Mouse (Mus musculus): ENCODE results near the gene Sox6. TPM values are rescaled to one million over a fixed set of nuclear protein-coding genes. Genes with fewer than 3 reads are reported as not detected.

Sox6 gene
- polyA plus RNA-seq, 1 experiment from 2014 or later, result 37.5 TPM

GRCm38 (mm10) chr7:115794139-115794858 is 244.3 kb downstream of the Sox6 start:
- Histone ChIP-seq H3K9me3 (replicated peaks; ENCODE audit: control insufficient read depth, low read length) (no peaks in the 10 kb centered on the region), H3K27me3 (ENCODE audit: control insufficient read depth, insufficient read depth, low read length) (no peaks in the 10 kb centered on the region), H3K4me2 (ENCODE audit: low read depth, low read length) (no peak overlapping the region), H3K4me3 (replicated peaks; ENCODE audit: low read length) (no peak overlapping the region), H3K27ac (ENCODE audit: low read length) (no peak overlapping the region), H3K9ac (ENCODE audit: low read length) (no peak overlapping the region), H3K36me3 (ENCODE audit: control insufficient read depth, insufficient read depth, low read length) (no peaks in the 10 kb centered on the region), H3K4me1 (ENCODE audit: control insufficient read depth, insufficient read depth, low read length) (no peaks in the 10 kb centered on the region; the same call in 1 of the 2 replicates)
- no peak for ATAC-seq (ENCODE audit: insufficient read depth, low FRiP score)
- 76% methylated on average over 4 of the region's 4 CpGs for WGBS

- Histone ChIP-seq H3K9me3 (replicated peaks; ENCODE audit: control insufficient read depth, low read length) (no peaks in the 10 kb centered on the region), H3K4me3 (replicated peaks; ENCODE audit: low read length) (no peak overlapping the region), H3K4me2 (ENCODE audit: low read depth, low read length) (no peak overlapping the region), H3K36me3 (ENCODE audit: control insufficient read depth, insufficient read depth, low read length) (no peaks in the 10 kb centered on the region), H3K4me1 (ENCODE audit: control insufficient read depth, insufficient read depth, low read length) (no peaks in the 10 kb centered on the region), H3K27ac (ENCODE audit: low read length) (no peak overlapping the region), H3K27me3 (ENCODE audit: control insufficient read depth, insufficient read depth, low read length) (no peaks in the 10 kb centered on the region), H3K9ac (ENCODE audit: low read length) (no peak overlapping the region)
- 63% methylated on average over 2 of the region's 2 CpGs for WGBS
- ATAC-seq (ENCODE audit: insufficient read depth, low FRiP score), result no peak
These were observed 245.8 kb downstream of the Sox6 start for GRCm38 (mm10) chr7:115792841-115793240.

GRCm38 (mm10) chr7:115789116-115789823 is 249.3 kb downstream of the Sox6 start:
- WGBS, result 64% methylated on average over 5 of the region's 5 CpGs
- Histone ChIP-seq H3K9me3 (replicated peaks; ENCODE audit: control insufficient read depth, low read length) (no peaks in the 10 kb centered on the region), H3K27ac (ENCODE audit: low read length) (no peak overlapping the region), H3K4me3 (replicated peaks; ENCODE audit: low read length) (no peak overlapping the region), H3K36me3 (ENCODE audit: control insufficient read depth, insufficient read depth, low read length) (no peaks in the 10 kb centered on the region), H3K4me1 (ENCODE audit: control insufficient read depth, insufficient read depth, low read length) (no peaks in the 10 kb centered on the region), H3K9ac (ENCODE audit: low read length) (no peak overlapping the region), H3K27me3 (ENCODE audit: control insufficient read depth, insufficient read depth, low read length) (no peaks in the 10 kb centered on the region), H3K4me2 (ENCODE audit: low read depth, low read length) (no peak overlapping the region)
- no peak for ATAC-seq (ENCODE audit: insufficient read depth, low FRiP score)

- H3K9me3 ChIP-seq (replicated peaks; ENCODE audit: control insufficient read depth, low read length), result no peaks in the 10 kb centered on the region
- no peak overlapping the region for H3K27ac ChIP-seq (ENCODE audit: low read length)
- ATAC-seq (ENCODE audit: insufficient read depth, low FRiP score), result peak; percentile 69; the same call in 1 of the 2 replicates
- no peak overlapping the region for H3K4me3 ChIP-seq (replicated peaks; ENCODE audit: low read length)
- no peaks in the 10 kb centered on the region for H3K36me3 ChIP-seq (ENCODE audit: control insufficient read depth, insufficient read depth, low read length)
- H3K4me2 ChIP-seq (ENCODE audit: low read depth, low read length), result no peak overlapping the region
- H3K9ac ChIP-seq (ENCODE audit: low read length), result no peak overlapping the region
- WGBS, result 80% methylated on average over 8 of the region's 8 CpGs
- no peaks in the 10 kb centered on the region for H3K27me3 ChIP-seq (ENCODE audit: control insufficient read depth, insufficient read depth, low read length)
- no peaks in the 10 kb centered on the region for H3K4me1 ChIP-seq (ENCODE audit: control insufficient read depth, insufficient read depth, low read length)
These were observed 254.3 kb downstream of the Sox6 start for GRCm38 (mm10) chr7:115783982-115784917.

- 72% methylated on average over 4 of the region's 4 CpGs for WGBS
- Histone ChIP-seq H3K4me3 (replicated peaks; ENCODE audit: low read length) (no peak overlapping the region), H3K9ac (ENCODE audit: low read length) (no peak overlapping the region), H3K9me3 (replicated peaks; ENCODE audit: control insufficient read depth, low read length) (no peaks in the 10 kb centered on the region), H3K4me2 (ENCODE audit: low read depth, low read length) (no peak overlapping the region), H3K4me1 (ENCODE audit: control insufficient read depth, insufficient read depth, low read length) (no peaks in the 10 kb centered on the region), H3K27me3 (ENCODE audit: control insufficient read depth, insufficient read depth, low read length) (no peaks in the 10 kb centered on the region), H3K27ac (ENCODE audit: low read length) (no peak overlapping the region), H3K36me3 (ENCODE audit: control insufficient read depth, insufficient read depth, low read length) (no peaks in the 10 kb centered on the region)
- ATAC-seq (ENCODE audit: insufficient read depth, low FRiP score), result no peak
These were observed 258.4 kb downstream of the Sox6 start for GRCm38 (mm10) chr7:115780148-115780547.

- H3K4me2 ChIP-seq (ENCODE audit: low read depth, low read length), result no peak overlapping the region
- no peak overlapping the region for H3K4me3 ChIP-seq (replicated peaks; ENCODE audit: low read length)
- no peak for ATAC-seq (ENCODE audit: insufficient read depth, low FRiP score)
- H3K9me3 ChIP-seq (replicated peaks; ENCODE audit: control insufficient read depth, low read length), result no peaks in the 10 kb centered on the region
- H3K36me3 ChIP-seq (ENCODE audit: control insufficient read depth, insufficient read depth, low read length), result no peaks in the 10 kb centered on the region
- H3K4me1 ChIP-seq (ENCODE audit: control insufficient read depth, insufficient read depth, low read length), result no peaks in the 10 kb centered on the region
- H3K27ac ChIP-seq (ENCODE audit: low read length), result no peak overlapping the region
- no peaks in the 10 kb centered on the region for H3K27me3 ChIP-seq (ENCODE audit: control insufficient read depth, insufficient read depth, low read length)
- WGBS, result 91% methylated on average over 2 of the region's 2 CpGs
- no peak overlapping the region for H3K9ac ChIP-seq (ENCODE audit: low read length)
These were observed 259.1 kb downstream of the Sox6 start for GRCm38 (mm10) chr7:115779544-115779943.

- ATAC-seq (ENCODE audit: insufficient read depth, low FRiP score), result no peak
- no peak overlapping the region for H3K9ac ChIP-seq (ENCODE audit: low read length)
- H3K4me2 ChIP-seq (ENCODE audit: low read depth, low read length), result no peak overlapping the region
- no peak overlapping the region for H3K27ac ChIP-seq (ENCODE audit: low read length)
- no peaks in the 10 kb centered on the region for H3K9me3 ChIP-seq (replicated peaks; ENCODE audit: control insufficient read depth, low read length)
- H3K4me3 ChIP-seq (replicated peaks; ENCODE audit: low read length), result no peak overlapping the region
- WGBS, result 67% methylated on average over 7 of the region's 7 CpGs
- H3K36me3 ChIP-seq (ENCODE audit: control insufficient read depth, insufficient read depth, low read length), result no peaks in the 10 kb centered on the region
- H3K4me1 ChIP-seq (ENCODE audit: control insufficient read depth, insufficient read depth, low read length), result no peaks in the 10 kb centered on the region
- H3K27me3 ChIP-seq (ENCODE audit: control insufficient read depth, insufficient read depth, low read length), result no peaks in the 10 kb centered on the region
These were observed 261.9 kb downstream of the Sox6 start for GRCm38 (mm10) chr7:115776736-115777135.

- Histone ChIP-seq H3K4me1 (ENCODE audit: control insufficient read depth, insufficient read depth, low read length) (no peaks in the 10 kb centered on the region), H3K9ac (ENCODE audit: low read length) (no peak overlapping the region), H3K9me3 (replicated peaks; ENCODE audit: control insufficient read depth, low read length) (no peaks in the 10 kb centered on the region), H3K36me3 (ENCODE audit: control insufficient read depth, insufficient read depth, low read length) (no peaks in the 10 kb centered on the region), H3K27me3 (ENCODE audit: control insufficient read depth, insufficient read depth, low read length) (no peaks in the 10 kb centered on the region), H3K4me2 (ENCODE audit: low read depth, low read length) (no peak overlapping the region), H3K4me3 (replicated peaks; ENCODE audit: low read length) (no peak overlapping the region), H3K27ac (ENCODE audit: low read length) (no peak overlapping the region)
- peak; percentile 69; the same call in 1 of the 2 replicates for ATAC-seq (ENCODE audit: insufficient read depth, low FRiP score)
- WGBS, result 48% methylated on average over 5 of the region's 5 CpGs
These were observed 262.3 kb downstream of the Sox6 start for GRCm38 (mm10) chr7:115776324-115776723.

Measured in stomach, embryonic 16.5 days (tissue).